Mouse (Mus musculus) stomach, embryonic 16.5 days (tissue): ENCODE results near the gene Usp29. TPM values are rescaled to one million over a fixed set of nuclear protein-coding genes. Genes with fewer than 3 reads are reported as not detected.

Experiments used
- ATAC-seq: fragments of 200-750 bp; cut with Nextera tagmentation; 2 replicates; pipeline ENCODE4 v1.8.0; 2017; ENCODE audit warnings: moderate number of reproducible peaks, moderate TSS enrichment; ENCODE audit not compliant: insufficient read depth, low FRiP score
- H3K27ac ChIP-seq: fragments of 300-500 bp; sonication (generic); 2 replicates; pipeline ENCODE4 v1.5.1; 2014; ENCODE audit warnings: low read length
- H3K27me3 ChIP-seq: fragments of 300-500 bp; sonication (generic); 2 replicates; pipeline ENCODE4 v1.6.1; 2014; ENCODE audit warnings: low read length, control low read depth, mixed read lengths; ENCODE audit not compliant: control insufficient read depth, insufficient read depth
- H3K36me3 ChIP-seq: fragments of 300-500 bp; sonication (generic); 2 replicates; pipeline ENCODE4 v1.6.1; 2014; ENCODE audit warnings: low read length; ENCODE audit not compliant: control insufficient read depth, insufficient read depth
- H3K4me1 ChIP-seq: fragments of 300-500 bp; sonication (generic); 2 replicates; pipeline ENCODE4 v1.6.1; 2014; ENCODE audit warnings: low read length, control low read depth, mixed read lengths; ENCODE audit not compliant: control insufficient read depth, insufficient read depth
- H3K4me2 ChIP-seq: fragments of 300-500 bp; sonication (generic); 2 replicates; pipeline ENCODE4 v1.6.1; 2014; ENCODE audit warnings: low read depth, low read length, mixed read lengths
- H3K4me3 ChIP-seq: fragments of 300-500 bp; sonication (generic); replicated peaks from 2 replicates; pipeline ENCODE4 v1.5.1; 2014; ENCODE audit warnings: mild to moderate bottlenecking, low read length
- H3K9ac ChIP-seq: fragments of 300-500 bp; sonication (generic); 2 replicates; pipeline ENCODE4 v1.6.1; 2014; ENCODE audit warnings: low read length
- H3K9me3 ChIP-seq: fragments of 300-500 bp; sonication (generic); replicated peaks from 2 replicates; pipeline ENCODE4 v1.6.1; 2016; ENCODE audit warnings: low read length, control low read depth; ENCODE audit not compliant: control insufficient read depth
- WGBS: fragments of 180-500 bp; shearing (Covaris S2); extraction: QIAGEN DNeasy Blood & Tissue Kit; methylation state at CpG from one replicate; pipeline ENCODE4 v1.1.7; 2014; 5-methylcytosine and 5-hydroxymethylcytosine counted together
- polyA plus RNA-seq: library from polyadenylated mRNA; unstranded; fragments of >200 nt; fragmentation: Nextera tagmentation; extraction: Ambion mirVana; gene quantifications from 2 replicates; pipeline ENCODE4 v1.2.1, GENCODE M21; 2015

The Usp29 gene
- polyA plus RNA-seq = 4.9 and 5.6 TPM in 2 replicates

DNA sequence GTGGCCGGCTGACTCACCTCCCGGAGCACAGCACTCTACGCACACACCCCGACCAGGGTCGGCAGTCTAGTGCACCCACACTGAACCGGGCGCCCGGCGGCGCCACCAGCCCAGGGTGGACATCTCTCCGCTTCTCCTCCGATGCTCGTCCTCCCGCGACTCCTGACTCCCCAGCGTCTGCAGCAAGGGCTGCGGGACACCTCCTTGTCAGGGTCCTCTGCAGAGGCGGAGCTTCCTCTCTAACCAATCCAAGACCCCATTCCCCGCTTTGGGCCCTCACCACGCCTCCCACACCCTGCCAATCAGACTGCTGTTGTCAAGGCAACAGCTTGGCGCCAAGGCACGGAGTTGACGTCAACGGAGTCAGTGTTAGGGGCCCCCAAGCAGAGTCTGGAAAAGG is at the start of gene Usp29, which contains the start of gene Peg3:
TSS of gene Usp29 (plus strand) at position 338 of the 400 bp plus-strand sequence.
TSS of gene Peg3 (minus strand) at position 191 of the 400 bp plus-strand sequence.
- H3K27me3 ChIP-seq = no peaks in the 10 kb centered on the region
- ATAC-seq = peak; percentile 51
- H3K4me1 ChIP-seq = no peaks in the 10 kb centered on the region
- H3K4me3 ChIP-seq = peak within 1 kb of the TSS; percentile 59
- peak within 1 kb of the TSS; percentile 53 for H3K4me2 ChIP-seq
- peak within 1 kb of the TSS; percentile 74 for H3K9ac ChIP-seq
- WGBS = 52% methylated on average over 24 of the region's 24 CpGs
- peak within 1 kb of the TSS; percentile 83 for H3K27ac ChIP-seq
- H3K9me3 ChIP-seq = peaks cover 33% of the 10 kb centered on the region
- no peaks in the 10 kb centered on the region for H3K36me3 ChIP-seq

DNA sequence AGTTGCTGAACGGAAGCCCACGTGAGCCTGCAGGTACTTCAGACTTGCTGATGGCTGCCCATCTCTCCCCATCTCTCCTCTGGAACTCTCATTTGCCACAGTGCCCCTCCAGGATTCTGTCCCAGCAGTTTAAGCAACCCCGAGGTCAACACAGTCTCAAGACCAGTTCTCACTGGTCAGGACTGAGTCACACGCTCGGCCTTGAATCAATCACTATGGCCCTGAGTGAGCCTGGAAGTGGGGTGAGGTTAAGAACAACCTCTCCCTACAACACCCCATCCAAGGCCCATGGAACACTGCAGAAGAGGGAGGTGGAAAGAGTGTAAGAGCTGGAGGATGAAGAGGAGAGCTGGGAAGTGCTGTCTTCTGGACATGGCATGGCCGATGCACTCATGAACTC is 44.9 kb upstream of the Usp29 start:
- Histone ChIP-seq H3K9me3 (no peaks in the 10 kb centered on the region), H3K4me2 (no peak overlapping the region), H3K4me1 (no peaks in the 10 kb centered on the region), H3K9ac (no peak overlapping the region), H3K27ac (no peak overlapping the region), H3K36me3 (no peaks in the 10 kb centered on the region), H3K27me3 (no peaks in the 10 kb centered on the region), H3K4me3 (no peak overlapping the region)
- no peak for ATAC-seq
- WGBS = 86% methylated on average over 6 of the region's 6 CpGs

DNA sequence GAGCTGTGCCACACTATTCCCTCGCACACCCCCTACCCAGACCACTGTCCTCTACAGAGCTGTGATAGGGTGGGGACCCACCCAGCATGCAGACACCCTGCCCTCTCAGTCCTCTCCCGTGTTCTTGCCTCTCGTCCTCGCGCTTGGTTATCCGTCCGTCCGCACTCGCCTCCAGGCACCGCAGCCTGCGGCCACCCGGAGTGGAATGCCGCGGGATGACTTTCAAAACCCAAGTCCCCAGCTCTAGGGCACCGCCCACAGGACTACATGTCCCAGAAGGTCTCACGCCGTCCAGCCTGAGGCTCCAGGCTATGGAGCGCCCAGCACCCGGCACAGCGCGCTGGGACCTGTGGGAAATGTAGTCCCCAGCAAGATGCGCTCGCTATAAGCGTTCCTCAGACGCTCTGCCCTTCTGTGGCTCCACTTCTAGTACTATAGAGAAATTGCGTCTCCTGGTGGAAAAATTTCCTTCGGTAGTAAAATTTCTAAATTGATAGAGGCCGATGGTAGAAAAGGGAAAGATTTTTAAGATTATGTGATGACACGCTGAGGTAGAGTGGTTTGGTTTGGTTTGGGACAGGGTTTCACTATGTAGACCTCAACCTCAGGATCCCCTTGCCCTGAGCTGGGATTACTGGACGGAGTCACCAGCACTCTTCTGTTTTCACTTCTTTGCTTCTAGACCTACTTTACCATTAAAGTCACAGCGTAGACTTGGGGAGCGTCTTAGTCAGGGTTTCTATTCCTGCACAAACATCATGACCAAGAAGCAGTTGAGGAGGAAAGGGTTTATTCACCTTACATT is 33.9 kb upstream of the Usp29 start, which contains the start of gene Zim1:
TSS of gene Zim1 (minus strand) at position 210 of the 805 bp plus-strand sequence.
- no peaks in the 10 kb centered on the region for H3K36me3 ChIP-seq
- H3K4me3 ChIP-seq = peak within 1 kb of the TSS; percentile 51
- peak within 1 kb of the TSS; percentile 61 for H3K9ac ChIP-seq
- 10% methylated on average over 32 of the region's 32 CpGs for WGBS
- no peaks in the 10 kb centered on the region for H3K27me3 ChIP-seq
- peak; percentile 100 for ATAC-seq
- no peak within 1 kb of the TSS for H3K27ac ChIP-seq
- H3K4me1 ChIP-seq = no peaks in the 10 kb centered on the region
- peak within 1 kb of the TSS; percentile 63 for H3K4me2 ChIP-seq
- no peaks in the 10 kb centered on the region for H3K9me3 ChIP-seq

DNA sequence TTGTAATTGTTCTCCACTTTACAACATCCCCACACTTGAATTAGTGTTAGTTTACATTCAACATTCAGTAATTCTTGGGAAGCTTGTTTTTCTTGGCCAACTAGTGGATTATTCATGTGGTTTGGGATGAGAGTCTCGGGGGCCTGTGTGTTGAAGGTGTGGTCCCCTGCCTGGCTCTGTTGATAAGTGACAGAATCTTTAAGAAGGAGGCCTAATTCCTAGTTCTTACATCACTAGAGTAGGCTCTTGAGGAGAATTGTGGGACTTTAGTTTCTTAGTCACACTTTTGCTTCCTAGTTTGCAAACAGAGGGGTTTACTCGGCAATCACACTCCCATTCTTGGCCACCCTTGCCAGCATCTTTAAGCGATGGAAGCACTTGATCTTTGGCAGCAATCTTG is 31.1 kb upstream of the Usp29 start:
- Histone ChIP-seq H3K4me3 (no peak overlapping the region), H3K4me1 (no peaks in the 10 kb centered on the region), H3K36me3 (no peaks in the 10 kb centered on the region), H3K27ac (no peak overlapping the region), H3K27me3 (no peaks in the 10 kb centered on the region), H3K4me2 (no peak overlapping the region), H3K9ac (no peak overlapping the region), H3K9me3 (no peaks in the 10 kb centered on the region)
- no peak for ATAC-seq
- 74% methylated on average over 3 of the region's 3 CpGs for WGBS

DNA sequence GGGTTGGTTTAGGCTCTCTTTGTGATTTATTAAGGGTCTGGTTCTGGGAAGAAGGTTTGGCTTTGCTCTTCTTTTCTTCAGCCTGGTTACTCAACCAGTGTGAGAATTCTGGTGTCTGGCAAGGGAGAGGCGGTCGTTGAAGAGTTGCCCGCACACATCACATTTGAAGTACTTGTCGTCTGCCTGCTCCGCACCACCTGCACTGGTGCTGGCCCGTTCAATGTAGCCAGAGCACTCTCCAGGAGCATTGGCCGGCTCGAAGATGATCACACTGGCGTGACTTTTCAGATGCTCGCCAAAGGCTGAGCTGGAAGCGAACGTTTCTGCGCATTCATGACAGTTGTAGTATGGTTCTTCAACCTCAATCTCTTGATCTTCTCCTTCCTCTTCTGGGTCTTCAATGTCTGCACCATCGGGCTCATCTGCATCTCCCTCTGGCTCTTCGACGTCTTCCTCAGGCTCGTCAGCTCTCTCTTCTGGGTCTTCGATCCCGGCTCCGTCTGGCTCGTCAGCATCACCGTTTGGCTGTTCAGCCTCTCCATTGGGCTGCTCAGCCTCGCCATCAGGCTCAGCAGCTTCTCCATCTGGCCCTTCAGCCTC is 22.9 kb upstream of the Usp29 start:
- ATAC-seq = no peak
- no peaks in the 10 kb centered on the region for H3K27me3 ChIP-seq
- no peaks in the 10 kb centered on the region for H3K9me3 ChIP-seq
- H3K27ac ChIP-seq = no peak overlapping the region
- no peak overlapping the region for H3K9ac ChIP-seq
- no peaks in the 10 kb centered on the region for H3K4me1 ChIP-seq
- H3K4me2 ChIP-seq = no peak overlapping the region
- H3K4me3 ChIP-seq = no peak overlapping the region
- peaks cover 26% of the 10 kb centered on the region for H3K36me3 ChIP-seq
- 89% methylated on average over 23 of the region's 23 CpGs for WGBS

DNA sequence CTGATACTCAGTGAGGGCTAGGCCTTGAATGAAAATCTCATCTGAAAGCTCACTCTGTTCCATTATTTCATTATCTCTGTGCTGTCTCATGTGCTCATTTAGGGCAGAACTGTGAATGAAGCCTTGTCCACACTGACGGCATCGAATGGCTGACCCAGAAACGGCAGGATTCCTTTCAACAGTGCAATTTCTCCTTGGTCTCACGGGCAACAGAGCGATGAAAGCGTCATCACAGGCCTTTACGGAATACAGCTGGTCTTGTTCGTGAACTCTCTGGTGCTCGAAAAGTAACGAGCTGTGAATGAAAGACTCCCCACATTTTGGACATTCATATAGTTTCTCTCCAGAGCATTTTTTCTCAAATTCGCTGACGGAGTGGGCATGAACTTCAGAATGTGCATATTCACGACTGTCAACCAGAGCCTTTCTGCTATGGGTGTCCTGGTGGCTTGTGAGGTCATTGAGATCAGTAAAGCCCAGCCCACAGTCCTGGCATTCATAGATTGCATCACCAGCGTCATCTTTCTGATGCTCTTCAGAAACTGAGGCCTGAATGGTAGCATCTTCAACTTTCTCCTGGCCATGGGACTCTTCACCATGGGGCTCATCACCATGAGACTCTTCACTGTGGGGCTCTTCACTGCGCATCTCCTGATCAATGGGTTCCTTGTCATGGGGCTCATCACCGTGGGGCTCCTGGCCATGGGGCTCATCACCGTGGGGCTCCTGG is 21.8 kb upstream of the Usp29 start:
- H3K9me3 ChIP-seq = no peaks in the 10 kb centered on the region
- H3K4me2 ChIP-seq = no peak overlapping the region
- no peak overlapping the region for H3K9ac ChIP-seq
- WGBS = 79% methylated on average over 17 of the region's 17 CpGs
- ATAC-seq = no peak
- H3K27ac ChIP-seq = no peak overlapping the region
- H3K4me3 ChIP-seq = no peak overlapping the region
- H3K36me3 ChIP-seq = peaks cover 26% of the 10 kb centered on the region
- no peaks in the 10 kb centered on the region for H3K27me3 ChIP-seq
- H3K4me1 ChIP-seq = no peaks in the 10 kb centered on the region

DNA sequence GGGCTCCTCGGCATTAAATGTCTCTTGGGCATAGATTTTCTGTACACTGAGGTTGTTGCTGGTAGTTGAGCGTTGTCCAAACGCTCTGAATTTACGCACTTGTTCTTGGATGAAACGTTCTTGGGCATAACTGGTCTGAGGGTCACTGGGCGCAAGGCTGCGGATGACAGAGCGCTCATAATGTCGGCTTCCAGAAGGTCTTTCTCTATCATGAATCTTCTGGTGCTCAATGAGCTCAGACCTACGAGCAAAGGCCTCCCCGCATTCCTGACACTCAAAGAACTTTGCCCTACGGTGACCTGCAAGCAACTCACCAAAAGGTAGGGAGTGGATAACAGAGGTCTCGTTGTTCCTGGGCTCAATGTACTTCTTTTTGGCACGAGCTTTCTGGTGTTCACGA is 21.0 kb upstream of the Usp29 start:
- Histone ChIP-seq H3K4me1 (no peaks in the 10 kb centered on the region), H3K9me3 (no peaks in the 10 kb centered on the region), H3K36me3 (peaks cover 26% of the 10 kb centered on the region), H3K4me2 (no peak overlapping the region), H3K27ac (no peak overlapping the region), H3K27me3 (no peaks in the 10 kb centered on the region), H3K4me3 (no peak overlapping the region), H3K9ac (no peak overlapping the region)
- 86% methylated on average over 15 of the region's 15 CpGs for WGBS
- no peak for ATAC-seq

DNA sequence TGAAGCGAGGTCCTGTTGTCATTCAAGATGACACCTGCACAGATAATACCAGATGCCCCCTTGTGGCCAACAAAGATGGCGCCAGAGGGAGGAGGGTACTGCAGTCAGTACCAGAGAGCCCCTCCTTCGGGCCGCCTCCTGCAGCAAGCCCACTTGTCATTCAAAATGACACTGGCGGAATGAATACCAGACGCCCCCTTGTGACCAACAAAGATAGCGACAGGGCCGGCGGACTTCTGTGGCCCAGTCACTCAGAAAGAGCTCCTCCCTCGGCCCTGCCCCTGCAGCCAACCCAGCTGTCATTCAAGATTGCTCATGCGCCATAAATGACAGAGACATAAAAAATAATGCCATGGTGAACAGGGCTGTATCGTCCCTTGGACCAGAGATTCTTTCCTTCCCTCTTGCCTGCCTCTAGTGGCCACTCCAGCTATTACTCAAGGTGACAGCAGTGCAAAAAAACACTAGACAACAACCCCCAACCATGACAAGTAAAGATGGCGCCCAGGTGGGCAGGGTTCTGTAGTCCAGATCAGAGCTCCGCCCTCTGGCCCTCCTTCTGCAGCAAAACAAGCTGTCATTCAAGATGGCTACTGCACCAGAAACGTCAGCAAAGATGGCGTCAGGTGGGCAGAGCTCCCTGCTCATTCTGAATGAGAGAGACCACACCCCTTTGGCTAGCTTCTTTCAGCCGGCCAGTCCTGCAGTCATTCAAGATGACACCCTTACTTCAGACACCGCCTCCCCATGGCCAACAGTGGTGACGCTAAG is 2.8 kb upstream of the Usp29 start:
- H3K27ac ChIP-seq = peak overlapping the region; percentile 92
- H3K4me3 ChIP-seq = peak overlapping the region; percentile 59
- H3K4me2 ChIP-seq = peak overlapping the region; percentile 56
- H3K9ac ChIP-seq = no peak overlapping the region
- WGBS = 51% methylated on average over 19 of the region's 19 CpGs
- H3K36me3 ChIP-seq = no peaks in the 10 kb centered on the region
- H3K27me3 ChIP-seq = no peaks in the 10 kb centered on the region
- peak; percentile 52 for ATAC-seq
- H3K4me1 ChIP-seq = no peaks in the 10 kb centered on the region
- peaks cover 33% of the 10 kb centered on the region for H3K9me3 ChIP-seq
